Mouse (Mus musculus) bone marrow, adult 2 months (tissue): Measurements from ENCODE around the gene 3110082I17Rik.

Experiments
- CTCF ChIP-seq: fragments of 200-500 bp; IDR thresholded peaks from 2 replicates; pipeline ENCODE4 v1.5.1; 2011; ENCODE audit warnings: low read length, control low read depth; ENCODE audit not compliant: control insufficient read depth, insufficient read depth
- POLR2A ChIP-seq: fragments of 200-500 bp; IDR thresholded peaks from 2 replicates; pipeline ENCODE4 v1.6.1; 2011; ENCODE audit warnings: low read depth, mild to moderate bottlenecking, control low read depth, low read length, borderline replicate concordance; ENCODE audit not compliant: control insufficient read depth

DNA sequence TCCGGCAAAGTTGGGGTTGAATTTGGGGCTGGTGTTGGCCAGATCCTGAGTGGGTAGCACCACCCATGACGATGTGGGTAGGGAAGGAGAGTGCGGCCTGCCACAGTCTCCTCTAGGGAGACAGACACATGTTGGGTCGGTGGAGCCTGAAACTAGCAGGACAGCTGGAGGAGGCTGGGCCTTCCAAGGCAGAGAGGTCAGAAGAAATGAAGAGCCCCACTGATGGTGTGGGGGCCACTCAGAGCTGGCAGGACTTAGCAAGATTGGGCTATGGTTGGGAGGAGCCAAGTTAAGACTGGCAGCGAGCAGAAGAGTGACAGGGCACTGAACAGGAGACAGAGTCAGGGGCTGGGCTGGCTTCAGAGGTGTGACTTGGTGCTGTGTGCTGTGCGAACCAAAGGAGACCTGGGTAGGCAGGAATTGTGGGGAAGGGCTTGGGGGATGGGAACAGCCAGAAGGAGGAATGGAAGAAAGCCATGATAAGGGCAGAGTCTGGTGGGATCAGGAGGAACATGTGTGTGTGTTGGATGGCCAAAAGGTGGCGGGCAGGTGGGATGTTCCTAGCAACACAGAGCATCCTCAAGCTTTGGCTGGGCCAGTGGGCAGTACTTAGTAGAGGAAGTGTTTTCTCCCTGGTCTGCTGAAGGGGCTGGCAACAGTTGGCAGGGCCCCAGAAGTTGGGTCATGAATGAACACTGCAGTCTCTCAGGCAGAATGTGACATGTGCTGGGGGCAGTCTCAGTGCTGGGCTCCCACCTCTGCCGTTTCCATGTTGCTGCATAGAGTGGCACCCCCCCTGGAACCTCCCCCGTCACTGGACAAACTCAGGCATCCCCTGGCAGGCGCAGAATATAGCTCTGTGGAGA, 72.8 kb downstream of the 3110082I17Rik start:
- TF ChIP-seq POLR2A (no peak), CTCF (no peak)
